Mouse (Mus musculus) embryonic facial prominence, embryonic 11.5 days (tissue): Measurements from ENCODE around the gene Mgat5. TPM values are rescaled to one million over a fixed set of nuclear protein-coding genes. Genes with fewer than 3 reads are reported as not detected.

Experiments used
- ATAC-seq: fragments of 200-750 bp; cut with Nextera tagmentation; replicated peaks from 2 replicates; pipeline ENCODE4 v1.8.0; 2017; ENCODE audit warnings: low read depth; ENCODE audit not compliant: insufficient number of reproducible peaks, low FRiP score, low TSS enrichment
- DNase-seq: peaks from one replicate; pipeline ENCODE4 v3.0.0-alpha.2; 2015; ENCODE audit warnings: low spot score
- H3K27ac ChIP-seq: fragments of 300-500 bp; sonication (generic); replicated peaks from 2 replicates; pipeline ENCODE4 v1.5.1; 2014; ENCODE audit warnings: mild to moderate bottlenecking, low read depth, low read length, control low read depth
- H3K27me3 ChIP-seq: fragments of 300-500 bp; sonication (generic); 2 replicates; pipeline ENCODE4 v1.6.1; 2014; ENCODE audit warnings: mild to moderate bottlenecking, low read length, moderate library complexity, mixed read lengths; ENCODE audit not compliant: control insufficient read depth, insufficient read depth
- H3K36me3 ChIP-seq: fragments of 300-500 bp; sonication (generic); replicated peaks from 2 replicates; pipeline ENCODE4 v1.6.1; 2014; ENCODE audit warnings: low read depth, mild to moderate bottlenecking, low read length, moderate library complexity, mixed read lengths; ENCODE audit not compliant: control insufficient read depth, insufficient read depth
- H3K4me1 ChIP-seq: fragments of 300-500 bp; sonication (generic); 2 replicates; pipeline ENCODE4 v1.6.1; 2014; ENCODE audit warnings: low read length, mixed read lengths; ENCODE audit not compliant: control insufficient read depth, insufficient read depth
- H3K4me2 ChIP-seq: fragments of 300-500 bp; sonication (generic); 2 replicates; pipeline ENCODE4 v1.6.1; 2014; ENCODE audit warnings: low read depth, mild to moderate bottlenecking, control low read depth, low read length, moderate library complexity
- H3K4me3 ChIP-seq: fragments of 300-500 bp; sonication (generic); 2 replicates; pipeline ENCODE4 v1.5.1; 2014; ENCODE audit warnings: low read depth, low read length, control low read depth
- H3K9ac ChIP-seq: fragments of 300-500 bp; sonication (generic); replicated peaks from 2 replicates; pipeline ENCODE4 v1.6.1; 2014; ENCODE audit warnings: mild to moderate bottlenecking, control low read depth, low read length
- H3K9me3 ChIP-seq: fragments of 300-500 bp; sonication (generic); replicated peaks from 2 replicates; pipeline ENCODE4 v1.6.1; 2016; ENCODE audit warnings: mild to moderate bottlenecking, low read length, inconsistent platforms, mixed read lengths; ENCODE audit not compliant: control insufficient read depth
- WGBS: fragments of 180-500 bp; shearing (Covaris S2); extraction: QIAGEN DNeasy Blood & Tissue Kit; methylation state at CpG from one replicate; pipeline ENCODE4 v1.1.7; 2014; 5-methylcytosine and 5-hydroxymethylcytosine counted together
- polyA plus RNA-seq: library from polyadenylated mRNA; unstranded; fragments of >200 nt; fragmentation: Nextera tagmentation; extraction: Ambion mirVana; gene quantifications from 2 replicates; pipeline ENCODE4 v1.2.1, GENCODE M21; 2014

Gene Mgat5
- polyA plus RNA-seq, 1 experiment from 2014 or later: 6.1 TPM

GRCm38 (mm10) chr1:127219621-127220020 is 14.8 kb downstream of the Mgat5 start:
- ATAC-seq: no peak
- no peak overlapping the region for H3K4me2 ChIP-seq
- no peaks in the 10 kb centered on the region for H3K4me1 ChIP-seq
- no peak overlapping the region for H3K27ac ChIP-seq
- H3K36me3 ChIP-seq: no peaks in the 10 kb centered on the region
- H3K27me3 ChIP-seq: no peaks in the 10 kb centered on the region
- no peak for DNase-seq
- H3K4me3 ChIP-seq: no peak overlapping the region
- no peaks in the 10 kb centered on the region for H3K9me3 ChIP-seq
- WGBS: 92% methylated on average over 4 of the region's 4 CpGs
- no peak overlapping the region for H3K9ac ChIP-seq

GRCm38 (mm10) chr1:127221998-127222736 is 17.4 kb downstream of the Mgat5 start:
- no peaks in the 10 kb centered on the region for H3K9me3 ChIP-seq
- no peak overlapping the region for H3K4me2 ChIP-seq
- no peaks in the 10 kb centered on the region for H3K27me3 ChIP-seq
- no peaks in the 10 kb centered on the region for H3K36me3 ChIP-seq
- 89% methylated on average over 8 of the region's 8 CpGs for WGBS
- H3K9ac ChIP-seq: no peak overlapping the region
- H3K27ac ChIP-seq: no peak overlapping the region
- DNase-seq: no peak
- no peak for ATAC-seq
- no peak overlapping the region for H3K4me3 ChIP-seq
- H3K4me1 ChIP-seq: no peaks in the 10 kb centered on the region

DNA sequence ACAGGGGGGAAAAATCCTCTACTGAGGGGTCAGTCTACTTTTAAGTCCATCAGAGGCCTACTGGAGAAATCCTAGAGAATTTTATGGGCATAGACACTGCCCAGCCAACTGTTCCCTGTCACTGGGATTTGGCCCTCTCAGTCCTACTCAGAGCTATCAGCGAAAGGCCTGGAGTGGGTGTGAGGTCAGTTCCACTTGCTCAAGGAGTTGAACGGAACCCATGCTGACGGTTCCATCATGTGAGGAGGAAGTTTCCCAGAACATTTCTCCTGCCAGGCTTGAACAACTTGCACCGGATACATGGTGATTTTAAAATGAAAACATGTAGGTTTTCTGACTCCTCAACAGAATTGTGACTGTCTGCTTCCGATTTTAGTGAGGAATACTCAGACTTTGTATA is 20.2 kb downstream of the Mgat5 start:
- H3K27ac ChIP-seq: no peak overlapping the region
- DNase-seq (no peak), ATAC-seq (no peak)
- no peaks in the 10 kb centered on the region for H3K4me1 ChIP-seq
- WGBS: 94% methylated on average over 5 of the region's 5 CpGs
- H3K9ac ChIP-seq: no peak overlapping the region
- H3K9me3 ChIP-seq: no peaks in the 10 kb centered on the region
- no peaks in the 10 kb centered on the region for H3K27me3 ChIP-seq
- H3K4me3 ChIP-seq: no peak overlapping the region
- H3K4me2 ChIP-seq: no peak overlapping the region
- no peaks in the 10 kb centered on the region for H3K36me3 ChIP-seq

DNA sequence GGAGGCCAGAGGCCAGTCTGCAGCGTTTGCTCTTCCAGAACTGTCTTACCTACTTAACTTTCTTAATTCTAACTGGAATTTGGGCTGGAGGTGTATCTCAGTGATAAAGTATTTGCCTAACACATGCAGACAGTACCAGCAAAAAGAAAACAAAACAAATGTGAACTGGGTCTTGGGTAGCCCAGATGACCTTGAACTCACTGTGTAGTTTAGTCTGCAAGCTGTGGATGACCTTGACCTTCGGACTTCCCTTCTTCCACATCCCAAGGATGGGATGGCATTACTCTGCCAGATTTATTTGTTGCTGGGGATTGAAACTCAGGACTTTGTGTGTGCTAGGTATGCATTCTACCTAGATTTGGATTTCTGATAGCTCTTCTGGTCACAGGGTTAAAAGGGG is 24.2 kb downstream of the Mgat5 start:
- Histone ChIP-seq H3K4me2 (no peak overlapping the region), H3K36me3 (no peaks in the 10 kb centered on the region), H3K4me3 (no peak overlapping the region), H3K27me3 (no peaks in the 10 kb centered on the region), H3K9me3 (no peaks in the 10 kb centered on the region), H3K9ac (no peak overlapping the region), H3K4me1 (no peaks in the 10 kb centered on the region), H3K27ac (no peak overlapping the region)
- DNase-seq: no peak
- 68% methylated on average over 2 of the region's 2 CpGs for WGBS
- ATAC-seq: no peak

- no peaks in the 10 kb centered on the region for H3K36me3 ChIP-seq
- H3K4me1 ChIP-seq: no peaks in the 10 kb centered on the region
- H3K9ac ChIP-seq: no peak overlapping the region
- ATAC-seq (no peak), DNase-seq (no peak)
- no peaks in the 10 kb centered on the region for H3K9me3 ChIP-seq
- H3K4me3 ChIP-seq: no peak overlapping the region
- H3K4me2 ChIP-seq: no peak overlapping the region
- H3K27ac ChIP-seq: no peak overlapping the region
- no peaks in the 10 kb centered on the region for H3K27me3 ChIP-seq
- 70% methylated on average over 2 of the region's 2 CpGs for WGBS
Observed at GRCm38 (mm10) chr1:127230468-127230867, 25.7 kb downstream of the Mgat5 start.

GRCm38 (mm10) chr1:127233191-127233651 is 28.4 kb downstream of the Mgat5 start:
- H3K9me3 ChIP-seq: no peaks in the 10 kb centered on the region
- no peaks in the 10 kb centered on the region for H3K36me3 ChIP-seq
- DNase-seq (no peak), ATAC-seq (no peak)
- H3K27me3 ChIP-seq: no peaks in the 10 kb centered on the region
- H3K4me3 ChIP-seq: no peak overlapping the region
- no peak overlapping the region for H3K9ac ChIP-seq
- no peak overlapping the region for H3K27ac ChIP-seq
- no peak overlapping the region for H3K4me2 ChIP-seq
- WGBS: 54% methylated on average over 4 of the region's 4 CpGs
- H3K4me1 ChIP-seq: no peaks in the 10 kb centered on the region

DNA sequence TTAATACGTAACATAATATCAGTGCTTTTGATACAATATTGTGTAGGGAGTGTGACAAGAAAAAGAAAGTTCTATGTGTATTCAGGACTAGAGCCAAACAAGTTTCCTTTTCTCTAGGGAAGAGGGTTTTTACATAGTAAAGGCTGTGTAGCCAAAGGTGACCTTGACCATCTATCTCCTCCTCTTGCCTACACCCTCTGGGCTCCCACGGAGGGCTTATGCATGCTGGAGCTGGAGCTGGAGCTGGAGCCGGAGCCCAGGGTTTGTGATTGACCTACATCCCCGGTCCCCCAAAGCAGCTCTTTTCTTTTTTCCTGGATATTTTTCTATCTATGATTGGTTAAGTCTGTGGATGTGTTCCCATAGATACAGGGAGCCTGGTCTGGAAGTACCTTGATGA is 30.3 kb downstream of the Mgat5 start:
- no peak for ATAC-seq
- WGBS: 82% methylated on average over 4 of the region's 4 CpGs
- H3K9ac ChIP-seq: no peak overlapping the region

GRCm38 (mm10) chr1:127236396-127236795 is 31.6 kb downstream of the Mgat5 start:
- 70% methylated on average over 8 of the region's 8 CpGs for whole genome bisulfite sequencing
- no peaks in the 10 kb centered on the region for H3K36me3 ChIP-seq
- no peaks in the 10 kb centered on the region for H3K9me3 ChIP-seq
- DNase-seq (no peak), ATAC-seq (no peak)
- H3K27me3 ChIP-seq: no peaks in the 10 kb centered on the region
- no peak overlapping the region for H3K4me2 ChIP-seq
- no peaks in the 10 kb centered on the region for H3K4me1 ChIP-seq
- H3K9ac ChIP-seq: no peak overlapping the region
- H3K27ac ChIP-seq: no peak overlapping the region
- H3K4me3 ChIP-seq: no peak overlapping the region

More for the DNA sequence above, 30.3 kb downstream of the Mgat5 start:
- H3K27me3 ChIP-seq: no peaks in the 10 kb centered on the region
- H3K4me1 ChIP-seq: no peaks in the 10 kb centered on the region
- no peak overlapping the region for H3K27ac ChIP-seq
- no peak overlapping the region for H3K4me3 ChIP-seq
- no peak for DNase-seq
- H3K4me2 ChIP-seq: no peak overlapping the region
- H3K36me3 ChIP-seq: no peaks in the 10 kb centered on the region
- no peaks in the 10 kb centered on the region for H3K9me3 ChIP-seq
